9 mouse cellular contexts compared by ENCODE assay signal in the genomic region with DNA sequence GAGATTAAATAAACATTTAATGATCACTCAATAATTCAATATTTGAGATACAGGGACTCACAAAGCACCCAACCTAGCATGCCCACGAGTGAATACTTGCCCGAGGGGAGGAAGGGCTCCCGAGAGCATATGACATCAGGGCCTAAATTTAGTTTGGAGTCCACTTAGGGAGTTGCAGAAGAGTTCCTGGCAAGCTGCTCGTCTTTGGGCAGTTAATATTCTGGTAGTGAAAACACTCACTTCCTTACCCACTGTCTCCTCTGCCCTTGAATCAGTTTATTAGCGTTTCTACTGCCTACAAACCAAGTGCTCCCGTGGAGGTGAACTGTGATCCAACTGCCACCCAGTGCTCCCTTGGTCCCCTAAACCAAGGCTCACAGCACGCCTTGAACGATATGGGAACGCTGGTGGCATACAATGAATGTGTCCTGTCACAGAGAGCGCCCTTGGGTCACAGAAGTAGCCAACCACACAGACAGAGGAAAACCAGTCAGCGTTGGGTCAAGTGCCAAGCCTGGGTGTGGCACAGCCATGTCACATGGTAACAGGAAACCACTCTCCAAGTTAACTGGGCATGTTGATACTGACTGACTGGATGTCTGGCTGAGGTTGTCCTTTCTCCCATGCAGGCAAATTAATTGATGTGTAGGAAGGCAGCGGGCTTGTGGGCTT. TPM values are rescaled to one million over a fixed set of nuclear protein-coding genes. Genes with fewer than 3 reads are reported as not detected.
DNase-seq lines count a peak whose midpoint lies in the region; ATAC-seq and TF ChIP-seq lines count a peak whose summit lies in the region.
"Had no signal": no experiment of that assay in that cellular context is flagged by ENCODE, and none has a peak within 500 bp of the region (broad histone marks: within the 10 kb centered on the region; RNA-seq: fewer than 3 reads in every experiment).

No protein-coding gene starts in this region.

- no peaks in the 10 kb centered on the region for H3K27me3 ChIP-seq in heart, embryonic 12.5 days (replicated peaks)
- H3K27me3 ChIP-seq in lung, postnatal 0 days (replicated peaks; ENCODE audit: insufficient read depth, low read length), result no peaks in the 10 kb centered on the region
- no peaks in the 10 kb centered on the region for H3K27me3 ChIP-seq in intestine, embryonic 15.5 days (replicated peaks)
- no peaks in the 10 kb centered on the region for H3K27me3 ChIP-seq in hindbrain, embryonic 12.5 days
- H3K27me3 ChIP-seq: CH12.LX had no signal

- no peak overlapping the region for H3K9ac ChIP-seq in heart, embryonic 12.5 days
- H3K9ac ChIP-seq in lung, postnatal 0 days (replicated peaks; ENCODE audit: low read depth), result no peak overlapping the region
- no peak overlapping the region for H3K9ac ChIP-seq in intestine, embryonic 15.5 days
- H3K9ac ChIP-seq in hindbrain, embryonic 12.5 days, result no peak overlapping the region

- peak; percentile 36; the same call in 1 of the 2 replicates for ATAC-seq in heart, embryonic 12.5 days (ENCODE audit: insufficient number of reproducible peaks, low FRiP score)
- peak; percentile 84 for ATAC-seq in lung, postnatal 0 days
- no peak for ATAC-seq in intestine, embryonic 15.5 days
- ATAC-seq in hindbrain, embryonic 12.5 days (ENCODE audit: low FRiP score), result no peak

- H3K36me3 ChIP-seq in heart, embryonic 12.5 days, result no peaks in the 10 kb centered on the region
- no peaks in the 10 kb centered on the region for H3K36me3 ChIP-seq in lung, postnatal 0 days (ENCODE audit: insufficient read depth, low read length)
- H3K36me3 ChIP-seq in intestine, embryonic 15.5 days, result no peaks in the 10 kb centered on the region; the same call in 1 of the 2 replicates
- peaks cover 4% of the 10 kb centered on the region; the same call in 1 of the 2 replicates for H3K36me3 ChIP-seq in hindbrain, embryonic 12.5 days

- peak overlapping the region; percentile 11; the same call in 1 of the 2 replicates for H3K4me2 ChIP-seq in heart, embryonic 12.5 days
- no peak overlapping the region; the same call in 1 of the 2 replicates for H3K4me2 ChIP-seq in lung, postnatal 0 days (replicated peaks; ENCODE audit: low read depth, low read length)
- no peak overlapping the region for H3K4me2 ChIP-seq in intestine, embryonic 15.5 days (replicated peaks)
- no peak overlapping the region for H3K4me2 ChIP-seq in hindbrain, embryonic 12.5 days (replicated peaks)

- no peaks in the 10 kb centered on the region for H3K9me3 ChIP-seq in heart, embryonic 12.5 days (replicated peaks)
- H3K9me3 ChIP-seq in lung, postnatal 0 days (ENCODE audit: low read length), result no peaks in the 10 kb centered on the region
- no peaks in the 10 kb centered on the region for H3K9me3 ChIP-seq in intestine, embryonic 15.5 days
- no peaks in the 10 kb centered on the region for H3K9me3 ChIP-seq in hindbrain, embryonic 12.5 days (replicated peaks)

- H3K27ac ChIP-seq in heart, embryonic 12.5 days (ENCODE audit: poor library complexity, severe bottlenecking), result peak overlapping the region; percentile 77
- peak overlapping the region; percentile 82 for H3K27ac ChIP-seq in lung, postnatal 0 days (ENCODE audit: low read length)
- no peak overlapping the region for H3K27ac ChIP-seq in intestine, embryonic 15.5 days
- H3K27ac ChIP-seq in hindbrain, embryonic 12.5 days, result no peak overlapping the region

- no peak; the same call in 1 of the 2 replicates for TF ChIP-seq EP300 in lung, postnatal 0 days (IDR thresholded peaks at IDR 0.05)

- peak; percentile 54 for DNase-seq in gastrocnemius, adult 18-20 months (ENCODE audit: low spot score)
- no peak for DNase-seq in gastrocnemius, postnatal 4 days (ENCODE audit: low spot score in 2 of 2)
- peak; percentile 62 for DNase-seq in adrenal gland, adult 8-10 months
- DNase-seq in lung, postnatal 0 days (ENCODE audit: low spot score), result peak; percentile 85
- no peak for DNase-seq in thymus, postnatal 10 days (ENCODE audit: low spot score in 2 of 2)

- H3K4me1 ChIP-seq in heart, embryonic 12.5 days (replicated peaks), result peaks cover 33% of the 10 kb centered on the region
- H3K4me1 ChIP-seq in lung, postnatal 0 days (ENCODE audit: insufficient read depth, low read depth, low read length), result peaks cover 11% of the 10 kb centered on the region; the same call in 1 of the 2 replicates
- peaks cover 4% of the 10 kb centered on the region for H3K4me1 ChIP-seq in intestine, embryonic 15.5 days (replicated peaks)
- peaks cover 13% of the 10 kb centered on the region; the same call in 1 of the 2 replicates for H3K4me1 ChIP-seq in hindbrain, embryonic 12.5 days

- H3K4me3 ChIP-seq in heart, embryonic 12.5 days, result no peak overlapping the region
- no peak overlapping the region for H3K4me3 ChIP-seq in lung, postnatal 0 days (ENCODE audit: low read depth, low read length)
- no peak overlapping the region for H3K4me3 ChIP-seq in intestine, embryonic 15.5 days (replicated peaks)
- no peak overlapping the region for H3K4me3 ChIP-seq in hindbrain, embryonic 12.5 days

- no peak for TF ChIP-seq CTCF in lung, postnatal 0 days (IDR thresholded peaks at IDR 0.05)

- WGBS in heart, embryonic 12.5 days, result 58% methylated on average over 12 of the region's 12 CpGs
- 35% methylated on average over 12 of the region's 12 CpGs for WGBS in lung, postnatal 0 days
- WGBS in intestine, embryonic 15.5 days, result 70% methylated on average over 12 of the region's 12 CpGs
- 84% methylated on average over 12 of the region's 12 CpGs for WGBS in hindbrain, embryonic 12.5 days

RNA-seq across cellular contexts. Expression of gene S100b, which starts 4.2 kb away (rescaled TPM):
- total RNA-seq in gastrocnemius, adult 18-20 months (2021), result 1 to 10 TPM; 1.2 to 3.5 TPM
- total RNA-seq in gastrocnemius, postnatal 4 days (2021), result 10 to 100 TPM; 13.7 to 15.3 TPM
- 10 to 100 TPM in 3 of 4 experiments, 1 to 10 TPM in 1; 7.3 to 35.5 (median 12.7) TPM for total RNA-seq in adrenal gland, adult 8-10 months (2022)
- polyA plus RNA-seq in heart, embryonic 12.5 days (2016; fragmentation: Nextera tagmentation; extraction: Ambion mirVana), result 0.24 and 0.26 TPM in 2 replicates
- polyA plus RNA-seq in lung, postnatal 0 days (2015; fragmentation: Nextera tagmentation; extraction: Ambion mirVana), result 1.3 and 1.9 TPM in 2 replicates
- 2.2 and 2.6 TPM in 2 replicates for polyA plus RNA-seq in intestine, embryonic 15.5 days (2015; fragmentation: Nextera tagmentation; extraction: Ambion mirVana)
- 1.4 and 1.6 TPM in 2 replicates for polyA plus RNA-seq in hindbrain, embryonic 12.5 days (2016; fragmentation: Nextera tagmentation; extraction: Ambion mirVana)
- total RNA-seq: CH12.LX had no signal

RNA-seq across cellular contexts. Expression of gene Prmt2, which starts 20.2 kb away (rescaled TPM):
- 1 to 10 TPM; 2.7 to 4.2 TPM for total RNA-seq in gastrocnemius, adult 18-20 months (2021)
- 10 to 100 TPM; 21.3 to 25.5 TPM for total RNA-seq in gastrocnemius, postnatal 4 days (2021)
- 10 to 100 TPM; 24.6 to 33.5 (median 29.3) TPM for total RNA-seq in adrenal gland, adult 8-10 months (2022)
- polyA plus RNA-seq in heart, embryonic 12.5 days (2016; fragmentation: Nextera tagmentation; extraction: Ambion mirVana), result 53.4 and 56.0 TPM in 2 replicates
- 50.8 and 58.8 TPM in 2 replicates for polyA plus RNA-seq in lung, postnatal 0 days (2015; fragmentation: Nextera tagmentation; extraction: Ambion mirVana)
- polyA plus RNA-seq in intestine, embryonic 15.5 days (2015; fragmentation: Nextera tagmentation; extraction: Ambion mirVana), result 42.6 and 43.7 TPM in 2 replicates
- 133 and 137 TPM in 2 replicates for polyA plus RNA-seq in hindbrain, embryonic 12.5 days (2016; fragmentation: Nextera tagmentation; extraction: Ambion mirVana)

Comparison
In these comparisons a context has a peak if more than half of its experiments do, and no peak if none do; other contexts are left out.
1. DNase-seq: peak in gastrocnemius, adult 18-20 months (single experiment), adrenal gland, adult 8-10 months (single experiment) and lung, postnatal 0 days (single experiment); none in gastrocnemius, postnatal 4 days (0 of 2) and thymus, postnatal 10 days (0 of 2).
2. ATAC-seq: peak in heart, embryonic 12.5 days (single experiment) and lung, postnatal 0 days (single experiment); none in intestine, embryonic 15.5 days (single experiment) and hindbrain, embryonic 12.5 days (single experiment).
3. H3K27ac ChIP-seq: peak in heart, embryonic 12.5 days (single experiment) and lung, postnatal 0 days (single experiment); none in intestine, embryonic 15.5 days (single experiment) and hindbrain, embryonic 12.5 days (single experiment).